Mouse (Mus musculus): ENCODE results near the gene Strn.

Gene Strn

GRCm38 (mm10) chr17:78618164-78618693 is 118.8 kb downstream of the Strn start:
- no peak for DNase-seq (ENCODE audit: low read depth, low spot score)

GRCm38 (mm10) chr17:78615096-78615495 is 121.9 kb downstream of the Strn start:
- no peak for DNase-seq (ENCODE audit: low read depth, low spot score)

GRCm38 (mm10) chr17:78614481-78614880 is 122.5 kb downstream of the Strn start:
- DNase-seq (ENCODE audit: low read depth, low spot score), result no peak

GRCm38 (mm10) chr17:78611117-78611516 is 125.9 kb downstream of the Strn start:
- DNase-seq (ENCODE audit: low read depth, low spot score), result peak; percentile 47

- no peak for DNase-seq (ENCODE audit: low read depth, low spot score)
Observed at GRCm38 (mm10) chr17:78609191-78609855, 127.7 kb downstream of the Strn start.

- no peak for DNase-seq (ENCODE audit: low read depth, low spot score)
Observed at GRCm38 (mm10) chr17:78608716-78609115, 128.3 kb downstream of the Strn start.

- DNase-seq (ENCODE audit: low read depth, low spot score), result no peak
Observed at GRCm38 (mm10) chr17:78608135-78608670, 128.8 kb downstream of the Strn start.

- DNase-seq (ENCODE audit: low read depth, low spot score), result peak; percentile 81
Observed at GRCm38 (mm10) chr17:78604431-78604830, 132.6 kb downstream of the Strn start.

GRCm38 (mm10) chr17:78603872-78604271 is 133.1 kb downstream of the Strn start:
- DNase-seq (ENCODE audit: low read depth, low spot score), result peak; percentile 70

- no peak for DNase-seq (ENCODE audit: low read depth, low spot score)
Observed at GRCm38 (mm10) chr17:78602316-78602715, 134.7 kb downstream of the Strn start.

- DNase-seq (ENCODE audit: low read depth, low spot score), result no peak
Observed at GRCm38 (mm10) chr17:78601601-78602000, 135.4 kb downstream of the Strn start.

- DNase-seq (ENCODE audit: low read depth, low spot score), result no peak
Observed at GRCm38 (mm10) chr17:78601042-78601441, 136.0 kb downstream of the Strn start.

Measured in ZHBTc4 (cell line).